Mouse (Mus musculus) retina, postnatal 7 days (tissue): ENCODE results near the gene Tns3.

Source experiments
- DNase-seq: peaks from one replicate; pipeline ENCODE4 v3.0.0-alpha.2; 2012; ENCODE audit warnings: low read depth, low spot score

Tns3 gene

DNA sequence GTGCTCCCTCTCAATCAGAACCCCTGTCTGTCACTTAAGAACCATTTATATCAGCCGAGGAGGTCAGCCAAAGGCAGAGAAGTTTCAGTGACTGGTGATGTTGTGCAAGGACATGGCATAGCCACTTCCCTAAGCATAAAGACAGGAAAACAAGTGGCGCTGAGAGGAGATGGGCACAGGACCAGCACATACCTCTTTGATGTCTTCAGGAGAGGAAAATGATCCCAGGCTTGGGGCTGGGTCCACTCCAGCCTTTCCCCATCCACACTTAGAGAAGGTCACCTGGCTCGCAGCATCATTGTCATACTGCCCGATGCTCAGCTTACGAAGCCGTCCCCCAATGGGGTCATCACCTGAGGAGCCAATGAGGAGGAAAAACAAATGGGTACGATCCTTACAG, 185.0 kb downstream of the Tns3 start:
- no peak for DNase-seq

DNA sequence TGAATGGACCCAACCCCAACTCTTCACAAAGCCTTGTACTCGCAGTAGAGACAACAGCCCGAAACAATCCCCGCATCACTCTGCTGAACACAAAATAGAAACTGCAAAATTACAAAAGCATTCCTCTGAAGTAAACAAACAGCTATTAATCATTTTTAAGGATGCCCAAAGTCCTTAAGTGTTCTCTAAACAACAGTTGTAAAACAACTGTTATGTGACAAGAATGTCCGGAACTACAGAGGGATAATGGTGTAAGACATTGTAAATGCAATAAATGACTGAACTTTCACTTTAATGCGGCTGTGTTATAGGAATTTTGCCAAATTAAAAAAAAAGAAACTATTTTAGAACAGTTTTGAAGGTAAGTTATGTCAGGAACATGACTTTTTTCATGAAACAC, 190.7 kb downstream of the Tns3 start:
- DNase-seq = no peak

DNA sequence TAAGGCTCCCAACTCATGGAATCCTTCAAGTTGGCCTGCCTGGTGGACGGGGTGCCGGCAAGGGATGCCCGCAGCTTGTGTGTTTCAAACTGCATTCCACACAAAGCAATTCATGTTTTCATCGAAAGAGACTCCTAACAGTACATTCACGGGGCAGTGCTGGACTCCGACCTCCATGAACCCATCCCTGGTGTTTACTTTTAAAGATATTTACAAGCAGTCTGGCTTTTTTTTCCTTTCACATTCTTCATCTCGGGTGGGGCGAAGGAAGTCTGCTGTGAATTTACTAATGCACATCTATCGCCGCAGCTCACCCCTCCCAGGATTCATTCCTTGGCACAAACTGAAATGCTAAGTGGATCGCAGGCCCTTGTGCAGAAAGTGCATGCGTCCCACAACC, 191.9 kb downstream of the Tns3 start:
- DNase-seq = no peak

DNA sequence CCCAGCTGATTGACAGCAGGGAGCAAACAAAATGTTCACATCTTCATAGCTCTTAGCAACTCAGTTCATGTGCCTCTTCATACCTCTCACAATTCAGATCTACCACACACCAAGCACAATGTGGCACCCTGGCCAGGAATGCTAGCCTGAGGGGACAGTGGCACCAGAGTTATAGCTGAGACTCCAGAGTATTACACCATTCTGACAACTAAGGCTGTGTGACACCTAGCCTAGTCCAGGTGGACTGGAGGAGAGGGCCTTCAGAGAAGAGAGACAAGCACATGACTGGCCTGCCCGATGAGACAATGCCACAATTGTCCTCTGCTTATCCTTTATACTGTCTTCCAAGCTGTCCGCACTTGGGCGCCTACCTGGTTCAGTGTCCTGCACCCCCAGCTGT, 192.8 kb downstream of the Tns3 start:
- no peak for DNase-seq

DNA sequence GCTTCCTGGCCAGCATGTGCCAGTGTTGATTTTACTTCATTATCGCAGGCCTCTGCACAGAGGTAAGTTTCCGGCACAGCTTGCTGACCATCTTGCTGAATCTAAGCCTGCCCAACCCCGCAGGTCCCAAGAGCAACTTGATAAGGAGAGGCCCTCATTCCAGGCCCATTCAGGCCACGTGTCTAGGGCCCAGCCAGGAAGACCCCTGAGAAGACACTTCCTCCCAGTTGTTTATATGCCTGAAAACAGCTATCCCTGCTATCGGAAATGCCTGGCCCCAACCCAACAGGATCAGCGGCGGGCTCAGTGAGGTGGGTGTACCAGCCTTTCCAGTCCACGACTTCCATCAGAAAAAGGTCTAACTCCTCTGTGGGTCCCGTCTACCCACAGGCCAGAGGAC, 194.8 kb downstream of the Tns3 start:
- no peak for DNase-seq

DNA sequence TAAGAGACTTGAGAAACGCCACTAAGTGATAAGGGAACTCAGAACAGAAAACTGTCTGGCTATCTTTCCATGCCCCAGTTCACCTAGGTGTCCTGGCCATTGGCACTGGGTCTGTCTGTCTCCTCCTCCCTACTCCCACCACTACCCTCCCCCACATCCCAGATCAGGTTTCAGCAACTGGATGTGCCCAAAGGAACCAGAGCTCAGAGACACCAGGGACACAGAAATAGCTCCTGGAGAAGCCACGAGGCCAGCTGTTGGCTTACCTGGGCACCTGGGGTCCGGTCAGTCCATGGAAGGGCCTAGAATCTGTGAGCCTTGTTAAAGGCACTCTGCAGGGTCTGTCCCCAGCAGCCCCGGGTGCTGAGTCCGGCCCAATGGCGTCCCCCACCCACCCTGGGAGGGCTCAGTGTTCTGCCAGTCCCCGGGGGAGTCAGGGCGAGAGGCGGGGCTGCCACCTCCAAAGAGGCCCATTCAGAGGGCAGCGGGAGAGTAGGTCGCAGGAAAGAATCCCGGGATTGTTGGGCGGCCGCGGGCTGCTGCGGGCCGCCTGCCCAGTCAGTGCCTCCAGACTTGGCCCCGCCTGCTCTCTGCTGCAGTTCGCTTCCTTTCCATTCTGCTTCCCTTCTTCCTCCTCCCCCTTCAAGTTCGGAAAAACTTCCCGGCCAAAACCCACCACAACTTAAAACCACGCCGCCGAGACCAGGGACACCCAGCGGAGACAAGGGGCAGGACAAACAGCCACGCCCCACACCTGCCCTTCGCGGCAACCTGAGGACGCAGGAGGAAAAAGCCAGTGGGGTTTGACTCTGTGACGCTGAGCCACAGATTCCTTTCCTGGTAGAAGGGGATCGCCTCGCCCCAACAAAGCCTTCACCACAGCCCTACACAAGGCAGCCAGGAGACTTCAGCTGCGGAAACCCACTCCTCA, 195.9 kb downstream of the Tns3 start:
- no peak for DNase-seq

DNA sequence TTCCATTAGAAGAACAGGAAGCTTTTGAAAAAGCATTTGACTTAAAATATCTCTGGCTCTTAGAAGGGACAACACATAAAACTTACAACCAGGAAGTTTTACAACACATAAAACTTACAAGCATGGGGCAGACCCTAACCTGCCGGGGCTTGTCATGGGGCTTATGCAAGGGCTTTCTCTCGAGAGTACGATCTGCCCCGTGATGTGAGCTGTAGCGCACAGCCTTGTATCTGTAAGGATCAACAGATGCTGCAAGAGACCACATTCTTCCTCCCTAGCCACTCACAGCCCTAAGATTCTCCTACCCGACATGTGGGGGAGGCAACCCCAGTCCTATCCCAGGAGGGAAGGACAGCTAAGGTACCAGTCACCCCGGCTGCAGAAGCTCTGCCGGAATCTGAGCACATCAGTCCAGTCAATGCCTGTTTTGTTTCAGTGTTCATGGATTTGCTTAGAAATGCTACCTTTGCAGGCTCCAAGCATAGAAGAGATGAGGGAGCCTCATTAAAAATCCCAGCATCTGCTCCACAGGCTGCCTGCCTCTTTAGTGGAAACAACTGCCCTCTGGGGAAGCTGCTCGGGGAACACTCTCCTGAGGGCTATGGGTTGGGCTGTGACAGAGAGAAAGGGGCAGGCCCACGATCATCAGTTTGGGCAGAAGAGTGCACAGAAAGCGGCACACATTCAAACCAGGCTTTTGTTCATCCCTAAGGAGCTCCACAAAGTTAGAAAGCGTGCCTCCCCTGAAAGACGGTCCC, 196.8 kb downstream of the Tns3 start:
- DNase-seq = no peak

DNA sequence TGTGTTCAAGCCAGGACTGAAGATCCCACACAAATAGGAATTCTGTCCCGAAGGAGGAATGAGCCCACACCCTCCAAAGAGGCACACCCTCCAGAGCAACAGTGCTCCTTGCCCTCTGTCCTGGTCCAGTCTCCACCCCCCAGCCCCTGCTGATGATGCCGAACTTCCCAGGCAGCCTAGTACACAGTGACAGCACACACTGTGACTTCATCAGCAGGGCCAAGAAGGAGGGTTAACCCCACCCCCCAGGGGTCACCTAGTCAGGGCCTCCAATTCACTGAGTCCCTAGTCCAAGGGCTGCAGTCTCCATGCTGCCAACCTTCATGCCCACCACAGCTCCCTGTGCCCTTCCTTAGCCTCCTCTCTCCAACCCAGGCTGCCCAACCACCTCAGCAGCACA, 200.5 kb downstream of the Tns3 start:
- no peak for DNase-seq

DNA sequence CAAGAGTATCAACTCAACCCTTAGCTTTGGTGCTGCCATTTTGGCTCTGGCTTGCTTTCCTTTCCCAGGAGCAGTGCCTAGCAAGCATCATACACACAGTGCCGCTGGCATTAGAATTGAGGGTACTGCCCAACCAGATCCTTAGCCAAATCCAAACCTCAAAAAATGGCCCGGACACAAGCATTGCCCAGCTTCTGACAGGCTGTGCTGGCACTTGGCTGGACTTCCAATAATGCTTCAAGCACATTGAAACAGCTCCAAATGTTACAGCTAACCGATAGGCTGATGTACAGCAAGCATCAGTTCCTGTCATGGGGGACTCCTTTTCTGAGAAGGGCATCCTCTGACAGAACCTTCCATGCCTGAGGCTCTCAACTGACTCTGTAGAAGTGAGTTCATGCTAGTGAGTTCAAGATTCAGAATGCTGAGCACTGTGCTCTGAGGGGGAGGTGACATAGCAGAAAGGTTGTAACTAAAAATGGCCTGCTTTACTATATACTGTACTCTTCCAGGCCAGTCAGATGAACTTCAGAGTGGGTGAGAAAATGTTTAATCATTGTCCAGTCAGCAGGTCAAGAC, 201.4 kb downstream of the Tns3 start:
- no peak for DNase-seq

DNA sequence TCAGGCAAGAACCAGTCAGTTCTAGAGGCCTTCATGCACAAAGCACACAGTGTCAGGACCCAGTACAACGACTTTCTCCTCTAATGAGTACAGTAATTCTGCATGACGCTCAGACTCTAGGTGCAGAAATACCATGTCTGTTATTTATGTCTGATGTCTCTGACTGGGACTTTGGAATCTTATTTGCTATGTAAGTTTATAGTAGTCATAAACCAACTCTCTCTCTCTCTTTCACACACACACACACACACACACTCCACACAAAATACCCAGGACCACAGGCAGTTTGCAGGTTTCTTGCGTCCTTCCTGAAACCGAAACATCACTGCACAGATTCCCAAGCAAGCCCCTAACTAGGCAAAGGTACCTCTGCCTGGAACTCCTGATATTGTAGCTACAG, 203.5 kb downstream of the Tns3 start:
- DNase-seq = no peak

DNA sequence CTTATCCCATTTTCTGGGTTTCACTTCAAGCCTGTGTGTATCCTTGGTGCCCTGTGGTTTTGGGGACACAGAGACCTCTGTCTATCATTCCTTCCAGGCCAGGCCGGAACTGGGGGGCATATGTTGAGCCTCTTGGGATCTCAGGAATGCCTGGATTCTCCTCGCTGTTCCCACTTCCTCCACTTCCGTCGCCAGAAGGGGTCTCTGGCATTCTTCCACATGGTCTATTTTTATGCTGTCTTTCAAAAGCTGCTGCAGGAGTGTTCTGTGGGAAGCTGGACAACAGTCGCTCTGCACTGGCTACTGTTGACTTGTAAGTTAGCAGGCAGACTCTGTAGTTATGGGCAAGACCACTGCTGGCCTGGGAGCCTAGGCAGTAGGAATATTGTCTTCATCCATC, 206.4 kb downstream of the Tns3 start:
- DNase-seq = no peak

DNA sequence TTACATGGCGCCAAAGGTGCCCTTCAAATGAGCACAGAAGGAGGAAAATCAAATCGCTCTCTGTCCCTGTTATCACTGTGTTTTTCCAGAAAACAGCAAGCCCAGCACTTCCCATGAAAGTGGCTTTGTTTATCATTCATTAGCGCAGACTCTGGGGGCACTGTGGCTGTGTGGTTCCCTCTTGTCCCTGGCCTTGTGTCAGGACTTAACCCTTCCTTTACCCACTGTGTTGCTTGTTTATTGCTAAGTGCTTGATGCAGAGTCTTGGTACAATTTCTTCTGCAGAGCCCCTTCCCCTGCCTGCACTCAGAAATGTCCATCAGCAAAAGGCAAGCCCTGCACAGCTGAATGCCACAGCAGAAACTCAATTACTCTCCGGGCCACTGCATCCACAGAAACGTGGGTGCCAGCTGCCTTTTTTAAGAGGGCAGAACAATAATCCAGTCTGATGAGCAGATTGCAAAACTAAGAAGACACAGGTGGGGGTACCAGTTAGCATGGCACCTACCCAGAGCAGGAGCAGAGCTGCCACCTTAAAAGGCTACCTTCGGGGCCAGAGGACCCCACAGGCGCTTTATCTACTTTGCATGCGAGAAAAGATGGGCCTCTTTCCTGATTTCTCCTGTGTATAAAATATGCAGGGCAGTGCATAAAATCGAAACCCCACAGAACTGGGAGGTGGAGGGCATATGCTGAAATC, 207.6 kb downstream of the Tns3 start:
- peak; percentile 21 for DNase-seq

DNA sequence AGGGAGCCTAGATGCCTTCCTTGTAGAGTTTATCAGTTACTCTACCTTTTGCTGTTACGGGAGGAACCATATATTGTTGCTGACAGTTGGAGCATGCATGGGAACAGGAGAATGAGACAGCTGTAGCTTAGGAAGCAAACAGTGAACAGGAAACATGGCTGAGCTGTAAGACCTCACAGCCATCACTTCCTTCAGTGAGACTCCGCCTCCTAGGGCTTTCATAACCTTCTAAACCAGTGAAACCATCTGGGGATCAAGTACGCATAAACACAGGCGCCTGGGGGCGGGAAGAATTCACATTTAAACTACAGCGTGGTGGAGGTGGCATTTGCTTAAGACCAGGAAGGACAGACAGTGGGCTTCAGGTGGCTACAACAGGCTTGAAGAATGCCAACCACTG, 208.7 kb downstream of the Tns3 start:
- no peak for DNase-seq

DNA sequence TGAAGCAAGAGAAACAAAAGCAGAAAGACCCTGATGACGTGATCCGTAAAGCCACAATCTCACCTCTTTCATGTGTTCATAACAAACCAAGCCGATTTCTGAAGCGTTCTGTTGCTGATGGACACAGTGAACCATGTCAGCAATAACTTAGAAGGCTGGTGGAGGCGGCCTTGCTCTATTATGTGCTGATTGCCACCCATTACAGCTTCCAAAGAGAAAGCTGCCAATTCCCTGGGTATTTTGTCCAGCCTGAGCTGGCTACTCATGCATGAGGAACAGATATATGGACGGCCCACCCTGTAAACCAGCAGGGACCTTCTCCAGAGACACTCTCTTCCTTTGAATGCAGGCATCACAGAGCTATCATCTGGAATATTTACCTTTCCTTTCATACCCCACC, 211.1 kb downstream of the Tns3 start:
- DNase-seq = no peak

DNA sequence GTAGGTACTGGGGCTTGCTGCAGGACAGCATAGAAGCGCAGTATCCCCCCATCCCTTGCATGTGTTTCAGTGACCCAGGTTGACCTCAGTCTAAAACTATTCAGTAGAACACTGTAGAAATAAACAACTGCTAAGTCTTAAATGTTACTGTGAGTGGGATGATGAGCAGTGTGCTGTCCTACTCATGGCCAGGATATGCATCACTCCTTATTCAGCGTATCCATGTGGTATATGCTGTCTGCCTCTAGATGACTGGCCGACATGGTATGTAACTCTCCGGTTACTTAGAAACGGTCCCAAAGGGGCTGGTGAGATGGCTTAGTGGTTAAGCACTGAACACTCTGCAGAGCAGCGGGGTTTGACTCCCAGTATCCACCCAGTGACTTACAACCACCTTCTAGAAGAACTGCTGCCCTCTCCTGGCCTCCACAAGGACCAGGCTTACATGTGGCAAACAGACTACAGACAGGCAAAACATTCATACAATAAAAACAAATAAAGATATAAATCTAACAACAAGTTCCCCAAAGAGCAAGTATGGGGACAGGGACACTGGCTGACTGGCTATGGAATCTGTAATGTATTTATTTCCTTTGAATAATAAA, 212.6 kb downstream of the Tns3 start:
- DNase-seq = no peak

DNA sequence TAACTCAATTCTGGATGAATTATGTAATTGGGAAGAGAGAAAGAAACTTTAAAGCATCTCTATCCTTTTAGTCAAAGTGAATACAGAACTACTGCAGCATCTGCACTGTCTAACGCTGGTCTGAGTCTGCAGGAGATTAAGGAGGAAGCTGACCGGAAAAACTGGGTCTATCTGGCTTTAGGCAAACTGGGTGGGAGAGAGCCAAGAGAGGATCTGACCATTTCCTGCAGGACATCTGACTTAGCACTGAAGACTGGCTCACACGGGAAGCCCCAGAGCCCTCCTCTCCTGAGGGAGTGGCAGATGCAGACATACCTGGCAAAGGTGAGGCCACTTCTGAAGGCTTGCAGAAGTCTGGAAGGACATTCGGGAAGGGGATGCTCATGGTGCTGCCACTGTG, 213.8 kb downstream of the Tns3 start:
- DNase-seq = no peak

DNA sequence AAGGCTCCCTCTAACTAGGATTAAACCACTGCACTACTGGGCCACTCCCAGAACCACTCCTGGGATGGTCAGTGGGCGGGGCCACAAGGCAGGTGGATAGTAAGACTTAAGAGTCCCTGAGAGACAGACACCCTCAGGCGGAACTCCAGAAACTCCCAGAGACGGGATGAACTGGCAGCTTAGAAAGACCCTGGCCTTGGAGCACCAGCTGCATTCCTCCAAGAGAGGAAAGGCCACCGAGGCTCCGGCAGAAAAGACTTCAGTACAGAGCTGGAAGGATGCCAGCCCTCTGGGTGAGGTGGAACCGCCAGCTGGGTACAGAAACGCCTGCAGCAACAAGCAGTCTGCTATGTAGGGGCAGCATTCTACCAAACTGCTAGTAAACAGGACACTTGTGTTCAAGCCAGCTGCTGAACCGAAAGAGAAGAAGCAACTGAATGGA, 218.4 kb downstream of the Tns3 start:
- no peak for DNase-seq

DNA sequence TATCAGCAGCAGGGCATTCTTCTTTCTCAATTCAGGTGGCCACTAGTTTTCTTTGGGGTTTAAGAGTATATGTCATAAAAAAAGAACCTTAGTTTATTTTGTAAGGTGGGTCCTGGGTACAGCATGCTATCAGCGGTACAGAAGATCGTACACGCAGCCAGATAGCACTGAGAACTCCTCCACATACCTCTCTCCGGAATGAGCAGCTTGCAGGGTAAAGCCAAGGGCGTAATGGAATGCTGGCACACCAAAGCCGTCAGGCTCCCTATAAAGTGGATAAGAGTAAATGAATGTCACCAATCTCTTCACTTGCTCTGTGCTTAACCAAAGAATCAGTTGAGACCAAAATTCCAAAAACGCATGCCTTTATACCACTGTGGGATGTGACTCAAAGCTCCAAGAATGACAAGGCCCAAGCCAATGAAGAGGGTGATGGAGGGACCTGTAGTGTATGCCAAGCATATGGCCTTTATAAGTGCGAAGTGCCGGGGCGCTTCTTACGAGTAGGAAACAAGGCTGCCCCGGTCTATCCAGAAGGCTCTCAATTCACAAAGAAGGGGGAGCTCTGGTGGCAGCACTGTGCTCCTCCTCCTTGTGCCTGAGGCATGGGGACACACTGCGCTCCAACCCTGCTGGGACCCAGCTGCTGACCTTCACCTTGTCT, 219.4 kb downstream of the Tns3 start:
- no peak for DNase-seq

DNA sequence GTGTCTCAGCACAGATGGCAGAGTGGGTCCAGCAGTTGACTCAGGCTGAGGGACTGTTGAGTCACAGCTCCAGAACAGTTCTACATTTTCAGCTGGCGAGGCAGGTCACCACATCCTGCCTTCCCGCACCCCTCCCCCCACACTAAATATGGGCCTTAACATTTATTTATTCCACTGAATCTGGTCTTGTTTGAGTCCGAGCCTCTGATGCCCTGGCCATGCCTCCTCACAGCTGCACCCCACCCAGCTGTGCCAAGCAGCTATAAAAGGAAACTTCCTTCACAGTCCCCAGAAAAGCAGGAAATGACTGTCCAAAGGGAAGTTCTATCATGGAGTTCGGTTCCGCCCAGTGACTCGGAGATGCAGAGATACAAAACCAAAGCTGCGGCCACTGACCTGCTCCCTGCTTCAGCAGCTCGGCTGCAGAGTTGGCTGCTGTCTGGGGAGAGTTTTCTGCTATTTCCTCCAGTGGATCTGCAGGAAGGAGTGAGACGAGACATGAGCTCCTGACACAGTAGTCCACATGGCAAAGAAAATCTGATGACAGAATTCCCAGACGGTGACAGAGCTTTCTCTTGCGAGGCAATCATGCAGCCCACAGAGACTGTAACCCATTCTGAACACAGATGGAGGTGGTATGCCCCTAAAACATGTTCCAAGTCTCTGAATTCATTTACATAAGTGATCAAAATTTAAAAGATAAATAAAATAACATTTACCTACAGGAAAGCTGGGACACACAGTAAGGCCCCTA, 220.6 kb downstream of the Tns3 start:
- no peak for DNase-seq

DNA sequence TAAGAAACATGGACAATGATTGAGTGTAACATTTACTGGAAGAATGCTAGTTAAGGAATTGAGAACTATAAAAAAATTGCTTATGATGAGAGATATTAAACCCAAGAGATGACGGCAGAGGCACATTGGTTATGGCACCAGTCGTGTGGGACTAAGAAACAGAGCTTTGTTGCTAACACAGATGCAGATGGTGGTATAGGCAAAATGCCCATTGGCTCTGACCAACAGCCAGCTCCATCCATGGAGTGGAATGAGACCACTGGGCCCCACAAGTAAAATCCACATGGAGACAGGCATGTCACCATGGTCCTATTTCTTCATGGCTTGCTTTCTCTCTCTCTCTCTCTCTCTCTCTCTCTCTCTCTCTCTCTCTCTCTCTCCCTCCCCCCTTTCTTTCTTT, 223.6 kb downstream of the Tns3 start:
- no peak for DNase-seq
